Mouse (Mus musculus): ENCODE measurements around the gene Gm18596. TPM values are rescaled to one million over a fixed set of nuclear protein-coding genes. Genes with fewer than 3 reads are reported as not detected.
"Not testable (repeated sequence)": the region's sequence is repeated elsewhere in the genome, so short reads cannot be mapped to it uniquely, and the experiment has no call there.

Gene Gm18596
- polyA plus RNA-seq, 1 experiment from 2014 or later: not detected

GRCm38 (mm10) chr10:77759582-77759981 lies 17.1 kb upstream of the Gm18596 start, which contains the start of gene Gm3233:
TSS of gene Gm3233 (minus strand) at chr10:77759682.
- H3K36me3 ChIP-seq (ENCODE audit: control insufficient read depth, insufficient read depth, low read length); H3K9me3 ChIP-seq (ENCODE audit: control insufficient read depth, low read length); H3K27me3 ChIP-seq (ENCODE audit: control insufficient read depth, insufficient read depth, low read length); H3K27ac ChIP-seq (ENCODE audit: low read depth, low read length); ATAC-seq (ENCODE audit: low FRiP score); DNase-seq (ENCODE audit: low spot score, missing footprints); H3K4me2 ChIP-seq; H3K4me1 ChIP-seq (ENCODE audit: control insufficient read depth, insufficient read depth, low read length); H3K4me3 ChIP-seq (ENCODE audit: low read depth, low read length); H3K9ac ChIP-seq (ENCODE audit: low read length): not testable (repeated sequence)
- no CpG with 5 or more reads among the region's 1 CpGs for WGBS

- Histone ChIP-seq H3K4me1 (ENCODE audit: control insufficient read depth, insufficient read depth, low read length) (no peaks in the 10 kb centered on the region), H3K27ac (ENCODE audit: low read depth, low read length) (no peak overlapping the region), H3K9ac (ENCODE audit: low read length) (no peak overlapping the region), H3K4me3 (ENCODE audit: low read depth, low read length) (no peak overlapping the region), H3K9me3 (ENCODE audit: control insufficient read depth, low read length) (no peaks in the 10 kb centered on the region), H3K27me3 (ENCODE audit: control insufficient read depth, insufficient read depth, low read length) (no peaks in the 10 kb centered on the region), H3K4me2 (no peak overlapping the region), H3K36me3 (ENCODE audit: control insufficient read depth, insufficient read depth, low read length) (no peaks in the 10 kb centered on the region)
- ATAC-seq (ENCODE audit: low FRiP score) (no peak), DNase-seq (ENCODE audit: low spot score, missing footprints) (no peak)
Measured at GRCm38 (mm10) chr10:77753448-77753847, 11.0 kb upstream of the Gm18596 start.

GRCm38 (mm10) chr10:77752312-77752711 lies 9.9 kb upstream of the Gm18596 start:
- not testable (repeated sequence) for DNase-seq (ENCODE audit: low spot score, missing footprints); H3K36me3 ChIP-seq (ENCODE audit: control insufficient read depth, insufficient read depth, low read length); H3K4me3 ChIP-seq (ENCODE audit: low read depth, low read length); H3K27ac ChIP-seq (ENCODE audit: low read depth, low read length); H3K9ac ChIP-seq (ENCODE audit: low read length); H3K4me1 ChIP-seq (ENCODE audit: control insufficient read depth, insufficient read depth, low read length); ATAC-seq (ENCODE audit: low FRiP score); H3K9me3 ChIP-seq (ENCODE audit: control insufficient read depth, low read length); H3K4me2 ChIP-seq; H3K27me3 ChIP-seq (ENCODE audit: control insufficient read depth, insufficient read depth, low read length)
- 57% methylated on average over 3 of the region's 3 CpGs for WGBS

- not testable (repeated sequence) for DNase-seq (ENCODE audit: low spot score, missing footprints); H3K27ac ChIP-seq (ENCODE audit: low read depth, low read length); H3K4me1 ChIP-seq (ENCODE audit: control insufficient read depth, insufficient read depth, low read length); H3K27me3 ChIP-seq (ENCODE audit: control insufficient read depth, insufficient read depth, low read length); H3K4me3 ChIP-seq (ENCODE audit: low read depth, low read length); H3K36me3 ChIP-seq (ENCODE audit: control insufficient read depth, insufficient read depth, low read length); H3K9ac ChIP-seq (ENCODE audit: low read length); ATAC-seq (ENCODE audit: low FRiP score); H3K9me3 ChIP-seq (ENCODE audit: control insufficient read depth, low read length); H3K4me2 ChIP-seq
- WGBS: 70% methylated on average over 1 of the region's 1 CpGs
Measured at GRCm38 (mm10) chr10:77751254-77751653, 8.8 kb upstream of the Gm18596 start, which contains the start of gene Gm9736. TSS of gene Gm9736 (minus strand) at chr10:77751354.

- DNase-seq (ENCODE audit: low spot score, missing footprints); H3K9ac ChIP-seq (ENCODE audit: low read length); H3K9me3 ChIP-seq (ENCODE audit: control insufficient read depth, low read length); H3K4me3 ChIP-seq (ENCODE audit: low read depth, low read length); ATAC-seq (ENCODE audit: low FRiP score); H3K27me3 ChIP-seq (ENCODE audit: control insufficient read depth, insufficient read depth, low read length); H3K27ac ChIP-seq (ENCODE audit: low read depth, low read length); H3K36me3 ChIP-seq (ENCODE audit: control insufficient read depth, insufficient read depth, low read length); H3K4me1 ChIP-seq (ENCODE audit: control insufficient read depth, insufficient read depth, low read length); H3K4me2 ChIP-seq: not testable (repeated sequence)
- WGBS: 59% methylated on average over 1 of the region's 1 CpGs
Measured at GRCm38 (mm10) chr10:77750686-77751085, 8.2 kb upstream of the Gm18596 start.

GRCm38 (mm10) chr10:77738929-77739328 lies 3.5 kb downstream of the Gm18596 start:
- Histone ChIP-seq H3K4me1 (ENCODE audit: control insufficient read depth, insufficient read depth, low read length) (0 out of 2 replicates have a peak, but pooled peaks cover 3% of the 10 kb centered on the region), H3K4me2 (no peak overlapping the region), H3K27me3 (ENCODE audit: control insufficient read depth, insufficient read depth, low read length) (no peaks in the 10 kb centered on the region), H3K9me3 (ENCODE audit: control insufficient read depth, low read length) (no peaks in the 10 kb centered on the region), H3K9ac (ENCODE audit: low read length) (no peak overlapping the region), H3K4me3 (ENCODE audit: low read depth, low read length) (no peak overlapping the region), H3K36me3 (ENCODE audit: control insufficient read depth, insufficient read depth, low read length) (no peaks in the 10 kb centered on the region), H3K27ac (ENCODE audit: low read depth, low read length) (no peak overlapping the region)
- 95% methylated on average over 4 of the region's 4 CpGs for WGBS
- ATAC-seq (ENCODE audit: low FRiP score) (no peak), DNase-seq (ENCODE audit: low spot score, missing footprints) (no peak)

- 96% methylated on average over 1 of the region's 1 CpGs for WGBS
- Histone ChIP-seq H3K36me3 (ENCODE audit: control insufficient read depth, insufficient read depth, low read length) (no peaks in the 10 kb centered on the region), H3K9ac (ENCODE audit: low read length) (no peak overlapping the region), H3K9me3 (ENCODE audit: control insufficient read depth, low read length) (no peaks in the 10 kb centered on the region), H3K4me3 (ENCODE audit: low read depth, low read length) (no peak overlapping the region), H3K4me2 (no peak overlapping the region), H3K27me3 (ENCODE audit: control insufficient read depth, insufficient read depth, low read length) (no peaks in the 10 kb centered on the region), H3K27ac (ENCODE audit: low read depth, low read length) (no peak overlapping the region), H3K4me1 (ENCODE audit: control insufficient read depth, insufficient read depth, low read length) (0 out of 2 replicates have a peak, but pooled peaks cover 3% of the 10 kb centered on the region)
- no peak for ATAC-seq (ENCODE audit: low FRiP score)
- no peak for DNase-seq (ENCODE audit: low spot score, missing footprints)
Measured at GRCm38 (mm10) chr10:77735928-77736327, 6.5 kb downstream of the Gm18596 start.

- Histone ChIP-seq H3K4me3 (ENCODE audit: low read depth, low read length) (no peak overlapping the region), H3K27me3 (ENCODE audit: control insufficient read depth, insufficient read depth, low read length) (no peaks in the 10 kb centered on the region), H3K4me2 (no peak overlapping the region), H3K4me1 (ENCODE audit: control insufficient read depth, insufficient read depth, low read length) (no peaks in the 10 kb centered on the region), H3K36me3 (ENCODE audit: control insufficient read depth, insufficient read depth, low read length) (no peaks in the 10 kb centered on the region), H3K27ac (ENCODE audit: low read depth, low read length) (no peak overlapping the region), H3K9ac (ENCODE audit: low read length) (no peak overlapping the region), H3K9me3 (ENCODE audit: control insufficient read depth, low read length) (no peaks in the 10 kb centered on the region)
- 52% methylated on average over 4 of the region's 4 CpGs for WGBS
- no peak for ATAC-seq (ENCODE audit: low FRiP score)
- no peak for DNase-seq (ENCODE audit: low spot score, missing footprints)
Measured at GRCm38 (mm10) chr10:77729241-77729640, 13.2 kb downstream of the Gm18596 start.

GRCm38 (mm10) chr10:77728280-77728679 lies 14.2 kb downstream of the Gm18596 start:
- no peak overlapping the region for H3K4me3 ChIP-seq (ENCODE audit: low read depth, low read length)
- 63% methylated on average over 4 of the region's 4 CpGs for WGBS
- H3K36me3 ChIP-seq (ENCODE audit: control insufficient read depth, insufficient read depth, low read length): no peaks in the 10 kb centered on the region
- H3K4me2 ChIP-seq: no peak overlapping the region
- no peak overlapping the region for H3K9ac ChIP-seq (ENCODE audit: low read length)
- no peaks in the 10 kb centered on the region for H3K27me3 ChIP-seq (ENCODE audit: control insufficient read depth, insufficient read depth, low read length)
- no peaks in the 10 kb centered on the region for H3K4me1 ChIP-seq (ENCODE audit: control insufficient read depth, insufficient read depth, low read length)
- DNase-seq (ENCODE audit: low spot score, missing footprints) (no peak), ATAC-seq (ENCODE audit: low FRiP score) (no peak)
- no peak overlapping the region for H3K27ac ChIP-seq (ENCODE audit: low read depth, low read length)
- H3K9me3 ChIP-seq (ENCODE audit: control insufficient read depth, low read length): no peaks in the 10 kb centered on the region

- Histone ChIP-seq H3K9ac (ENCODE audit: low read length) (no peak within 1 kb of the TSS), H3K27ac (ENCODE audit: low read depth, low read length) (no peak within 1 kb of the TSS), H3K9me3 (ENCODE audit: control insufficient read depth, low read length) (no peaks in the 10 kb centered on the region), H3K4me3 (ENCODE audit: low read depth, low read length) (no peak within 1 kb of the TSS), H3K4me1 (ENCODE audit: control insufficient read depth, insufficient read depth, low read length) (no peaks in the 10 kb centered on the region), H3K36me3 (ENCODE audit: control insufficient read depth, insufficient read depth, low read length) (no peaks in the 10 kb centered on the region), H3K27me3 (ENCODE audit: control insufficient read depth, insufficient read depth, low read length) (no peaks in the 10 kb centered on the region), H3K4me2 (no peak within 1 kb of the TSS)
- no peak for ATAC-seq (ENCODE audit: low FRiP score)
- 44% methylated on average over 3 of the region's 3 CpGs for WGBS
- no peak for DNase-seq (ENCODE audit: low spot score, missing footprints)
Measured at GRCm38 (mm10) chr10:77726186-77726585, 16.3 kb downstream of the Gm18596 start, which contains the start of gene Gm10100. TSS of gene Gm10100 (plus strand) at chr10:77726486.

All from midbrain, embryonic 11.5 days (tissue).